In the genomic region with DNA sequence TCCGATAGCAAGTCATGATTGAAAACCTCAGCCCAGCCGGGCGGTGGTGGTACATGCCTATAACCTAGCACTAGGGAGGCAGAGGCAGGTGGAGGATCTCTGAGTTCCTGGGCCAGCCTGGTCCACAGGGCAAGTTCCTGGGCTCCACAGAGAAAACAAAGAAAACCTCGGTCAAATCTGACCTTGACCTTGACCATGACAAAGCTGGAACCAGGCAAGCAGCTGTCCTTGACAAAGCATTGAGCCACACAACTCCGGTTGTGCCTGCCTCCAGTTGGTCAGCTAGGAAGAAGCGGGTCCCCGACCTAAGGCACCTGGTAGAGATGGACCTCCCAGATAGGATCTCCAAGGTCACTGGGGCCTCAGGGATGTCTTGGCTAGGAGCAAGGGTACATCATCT, we compare ENCODE assay signal across 26 mouse cellular contexts. TPM values are rescaled to one million over a fixed set of nuclear protein-coding genes. Genes with fewer than 3 reads are reported as not detected.
DNase-seq lines count a peak whose midpoint lies in the region; ATAC-seq and TF ChIP-seq lines count a peak whose summit lies in the region.
"Had no signal": no experiment of that assay in that cellular context is flagged by ENCODE, and none has a peak within 500 bp of the region (broad histone marks: within the 10 kb centered on the region; RNA-seq: fewer than 3 reads in every experiment).

No protein-coding gene starts in this region.

- no peak for DNase-seq in gastrocnemius, adult 2 months
- no peak for DNase-seq in gastrocnemius, adult 18-20 months (ENCODE audit: low spot score)
- no peak for DNase-seq in heart, postnatal 0 days (ENCODE audit: low spot score)
- no peak for DNase-seq in heart, adult 2 months
- peak; percentile 78 for DNase-seq in adrenal gland, adult 2 months
- DNase-seq in adrenal gland, postnatal 36 days = peak; percentile 57
- no peak for DNase-seq in thymus, postnatal 36 days
- DNase-seq in urinary bladder, postnatal 10 days (ENCODE audit: low spot score) = no peak
- DNase-seq: cerebellum, adult 9-10 months; cerebellum, postnatal 36 days; gastrocnemius, postnatal 25 days; heart, adult 11 months; heart, postnatal 14 days; kidney, adult 2 months; kidney, postnatal 4 days; left cerebral cortex, postnatal 4 days; liver, postnatal 0 days; lung, postnatal 36 days; right cerebral cortex, postnatal 4 days had no signal

- no peak for TF ChIP-seq EP300 in heart, postnatal 0 days (IDR thresholded peaks at IDR 0.05; ENCODE audit: low read depth)
- TF ChIP-seq EP300 in heart, adult 2 months (IDR thresholded peaks at IDR 0.05; ENCODE audit: insufficient read depth, low read depth, low read length) = no peak

- H3K4me2 ChIP-seq in heart, postnatal 0 days (ENCODE audit: low read depth, low read length) = no peak overlapping the region
- H3K4me2 ChIP-seq: embryonic facial prominence, embryonic 12.5 days; liver, embryonic 12.5 days; midbrain, embryonic 11.5 days had no signal

- no peak for TF ChIP-seq POLR2A in heart, adult 2 months (IDR thresholded peaks at IDR 0.05; ENCODE audit: insufficient read depth, low read depth, low read length)

- H3K36me3 ChIP-seq in heart, postnatal 0 days (replicated peaks; ENCODE audit: control insufficient read depth, insufficient read depth, low read length) = peaks cover 42% of the 10 kb centered on the region
- no peaks in the 10 kb centered on the region for H3K36me3 ChIP-seq in heart, adult 2 months (ENCODE audit: control insufficient read depth, insufficient read depth, low read length)

- H3K4me1 ChIP-seq in heart, postnatal 0 days (ENCODE audit: control insufficient read depth, insufficient read depth) = 0 out of 2 replicates have a peak, but pooled peaks cover 9% of the 10 kb centered on the region
- H3K4me1 ChIP-seq in heart, adult 2 months (ENCODE audit: control insufficient read depth, insufficient read depth, low read length) = peaks cover 12% of the 10 kb centered on the region
- H3K4me1 ChIP-seq: liver, embryonic 12.5 days had no signal

- no peak overlapping the region for H3K4me3 ChIP-seq in gastrocnemius, adult 2 months
- no peak overlapping the region for H3K4me3 ChIP-seq in heart, postnatal 0 days (ENCODE audit: low read depth, low read length)
- H3K4me3 ChIP-seq in heart, adult 2 months = no peak overlapping the region
- H3K4me3 ChIP-seq: embryonic facial prominence, embryonic 12.5 days; liver, embryonic 12.5 days had no signal

- 0 out of 2 replicates have a peak overlapping the region, but pooled peaks have one; percentile 20 for H3K27ac ChIP-seq in gastrocnemius, adult 2 months
- H3K27ac ChIP-seq in heart, postnatal 0 days (ENCODE audit: low read depth) = no peak overlapping the region
- H3K27ac ChIP-seq in heart, adult 2 months = no peak overlapping the region
- H3K27ac ChIP-seq: embryonic facial prominence, embryonic 12.5 days; kidney, postnatal 0 days; liver, embryonic 12.5 days had no signal

- WGBS in heart, postnatal 0 days = 77% methylated on average over 7 of the region's 7 CpGs
- 82% methylated on average over 7 of the region's 7 CpGs for WGBS in heart, adult 2 months

- no peaks in the 10 kb centered on the region for H3K9me3 ChIP-seq in heart, postnatal 0 days (replicated peaks; ENCODE audit: control insufficient read depth, low read length)
- H3K9me3 ChIP-seq: embryonic facial prominence, embryonic 12.5 days; liver, embryonic 12.5 days had no signal

- no peaks in the 10 kb centered on the region for H3K27me3 ChIP-seq in heart, postnatal 0 days (ENCODE audit: control insufficient read depth, insufficient read depth, low read length)
- no peaks in the 10 kb centered on the region for H3K27me3 ChIP-seq in heart, adult 2 months (ENCODE audit: control insufficient read depth, insufficient read depth, low read length)
- H3K27me3 ChIP-seq: embryonic facial prominence, embryonic 12.5 days; liver, embryonic 12.5 days; Patski had no signal

- 0 out of 2 replicates have a peak, but pooled peaks have one; percentile 18 for ATAC-seq in heart, postnatal 0 days (ENCODE audit: insufficient read depth, low read depth)
- ATAC-seq: hindbrain, embryonic 16.5 days; liver, embryonic 12.5 days; liver, postnatal 0 days; midbrain, embryonic 16.5 days; Patski had no signal

- intact Hi-C loops in gastrocnemius, adult 2 months (cut with DNase I) = no loop called here
- intact Hi-C loops in heart, adult 2 months (cut with DNase I) = no loop called here

- H3K9ac ChIP-seq in heart, postnatal 0 days (replicated peaks; ENCODE audit: low read depth, low read length) = no peak overlapping the region
- no peak overlapping the region for H3K9ac ChIP-seq in heart, adult 2 months (ENCODE audit: low read depth, low read length)
- H3K9ac ChIP-seq: embryonic facial prominence, embryonic 12.5 days; liver, embryonic 12.5 days; liver, postnatal 0 days had no signal

- TF ChIP-seq CTCF in gastrocnemius, adult 2 months (IDR thresholded peaks at IDR 0.05) = no peak
- no peak for TF ChIP-seq CTCF in heart, postnatal 0 days (IDR thresholded peaks at IDR 0.05; ENCODE audit: low read depth)
- no peak for TF ChIP-seq CTCF in heart, adult 2 months (IDR thresholded peaks at IDR 0.05)

- no peaks in the 10 kb centered on the region for H3K79me2 ChIP-seq in heart, adult 2 months (replicated peaks; ENCODE audit: control insufficient read depth, insufficient read depth, low read length)

RNA-seq across cellular contexts. Expression of gene Cyth1, which starts 8.0 kb away (rescaled TPM):
- 10 to 100 TPM; 28.6 to 49.6 TPM for total RNA-seq in gastrocnemius, adult 2 months (2021)
- total RNA-seq in gastrocnemius, adult 18-20 months (2021) = 10 to 100 TPM; 38.4 to 40.3 TPM
- total RNA-seq in heart, postnatal 0 days (2014; rRNA removed; ENCODE audit: low replicate concordance) = 49.8 and 50.1 TPM in 2 replicates
- 21.4 TPM in 2 replicates for polyA plus RNA-seq in heart, postnatal 0 days (2015; fragmentation: Nextera tagmentation; extraction: Ambion mirVana)
- 10 to 100 TPM; 54.1 to 56.0 TPM for total RNA-seq in heart, adult 2 months (2021)
- 30.7 and 39.6 TPM in 2 replicates for polyA plus RNA-seq in heart, adult 2 months (2012; rRNA removed)
- total RNA-seq in adrenal gland, adult 2 months (2021) = 10 to 100 TPM; 28.9 to 34.0 TPM
- 13.8 and 16.1 TPM in 2 replicates for polyA plus RNA-seq in adrenal gland, adult 2 months (2012; rRNA removed)
- total RNA-seq in adrenal gland, postnatal 36 days (2021) = 10 to 100 TPM; 28.6 to 35.8 TPM

RNA-seq across cellular contexts. Expression of gene Usp36, which starts 33.7 kb away (rescaled TPM):
- total RNA-seq in gastrocnemius, adult 2 months (2021) = 10 to 100 TPM; 15.7 to 17.4 TPM
- 10 to 100 TPM; 12.9 to 14.1 TPM for total RNA-seq in gastrocnemius, adult 18-20 months (2021)
- 10.4 and 18.3 TPM in 2 replicates for total RNA-seq in heart, postnatal 0 days (2014; rRNA removed; ENCODE audit: low replicate concordance)
- 5.5 and 6.6 TPM in 2 replicates for polyA plus RNA-seq in heart, postnatal 0 days (2015; fragmentation: Nextera tagmentation; extraction: Ambion mirVana)
- 10 to 100 TPM; 13.1 to 15.5 TPM for total RNA-seq in heart, adult 2 months (2021)
- 10.3 and 14.6 TPM in 2 replicates for polyA plus RNA-seq in heart, adult 2 months (2012; rRNA removed)
- 10 to 100 TPM; 18.7 to 26.2 TPM for total RNA-seq in adrenal gland, adult 2 months (2021)
- 21.4 and 22.4 TPM in 2 replicates for polyA plus RNA-seq in adrenal gland, adult 2 months (2012; rRNA removed)
- total RNA-seq in adrenal gland, postnatal 36 days (2021) = 10 to 100 TPM; 20.8 to 31.3 TPM

Comparison
In these comparisons a context has a peak if more than half of its experiments do, and no peak if none do; other contexts are left out.
1. DNase-seq: peak in adrenal gland, adult 2 months (single experiment) and adrenal gland, postnatal 36 days (2 of 2); none in gastrocnemius, adult 2 months (single experiment), gastrocnemius, adult 18-20 months (single experiment), heart, postnatal 0 days (single experiment), heart, adult 2 months (0 of 2), thymus, postnatal 36 days (0 of 2) and urinary bladder, postnatal 10 days (single experiment).